Mouse (Mus musculus) neutrophil, adult 59 days (primary cell): Measurements from ENCODE around the gene Sar1a. TPM values are rescaled to one million over a fixed set of nuclear protein-coding genes. Genes with fewer than 3 reads are reported as not detected.

ENCODE experiments used
- total RNA-seq, 2 experiments: library from RNA; stranded (reverse); gene quantifications; 1 replicate in 1 of 2; 2 replicates in 1 of 2; pipeline ENCODE4 v1.2.4; 2023

Gene Sar1a
- 100 to 1,000 TPM; 142 to 162 TPM for total RNA-seq

GRCm38 (mm10) chr10:61680015-61680913 lies at the start of gene Sar1a:
Gene Sar1a, plus strand, starts transcription at chr10:61680299.

GRCm38 (mm10) chr10:61647790-61648736 lies 32.0 kb upstream of the Sar1a start, which contains the start of gene Ppa1:
Gene Ppa1, plus strand, starts transcription at chr10:61648552.

GRCm38 (mm10) chr10:61694870-61695670 lies 15.0 kb downstream of the Sar1a start, which contains the start of gene Tysnd1:
Gene Tysnd1, plus strand, starts transcription at chr10:61695514.

GRCm38 (mm10) chr10:61714771-61715461 lies 34.8 kb downstream of the Sar1a start, which contains the start of gene Aifm2:
Gene Aifm2, plus strand, starts transcription at chr10:61715263.

Other genes starting within 250 kb of the Sar1a start
- 100 to 1,000 TPM; 135 to 146 TPM for gene Eif4ebp2, start 227.6 kb upstream of the Sar1a start, total RNA-seq
- 1 to 10 TPM; 7.4 to 9.7 TPM for gene Lrrc20, start 204.5 kb upstream of the Sar1a start, total RNA-seq
- not detected for gene Npffr1, start 84.8 kb upstream of the Sar1a start, total RNA-seq
- gene Ppa1, start 31.7 kb upstream of the Sar1a start, total RNA-seq, result 10 to 100 TPM in 1 of 2 experiments, 1 to 10 TPM in 1; 9.6 to 10.3 TPM
- gene Tysnd1, start 15.2 kb downstream of the Sar1a start, total RNA-seq, result 10 to 100 TPM; 12.9 to 13.3 TPM
- gene Aifm2, start 35.0 kb downstream of the Sar1a start, total RNA-seq, result 10 to 100 TPM; 11.8 to 17.2 TPM
- 1 to 10 TPM; 1.9 to 2.4 TPM for gene H2afy2, start 103.8 kb downstream of the Sar1a start, total RNA-seq